Mouse (Mus musculus) layer of hippocampus, adult 2 months (tissue): ENCODE results near the gene Olfr1295. TPM values are rescaled to one million over a fixed set of nuclear protein-coding genes. Genes with fewer than 3 reads are reported as not detected.

ENCODE experiments used
- DNase-seq, 2 experiments: peaks; one replicate each; pipeline ENCODE4 v3.0.0; 2022; ENCODE audit warnings: low spot score in 2 of 2
- H3K27ac ChIP-seq: fragments of 200-600 bp; 2 replicates; pipeline ENCODE4 v1.8.1; 2022
- H3K4me3 ChIP-seq: fragments of 200-600 bp; 2 replicates; pipeline ENCODE4 v1.8.1; 2022; ENCODE audit warnings: mild to moderate bottlenecking
- CTCF ChIP-seq: fragments of 200-600 bp; conservative IDR thresholded peaks from 2 replicates; pipeline ENCODE4 v1.8.1; 2022; ENCODE audit warnings: antibody characterized with exemption, mild to moderate bottlenecking, moderate library complexity
- long read RNA-seq, 2 experiments: library from polyadenylated mRNA; stranded (forward); transcript quantifications; one replicate each; pipeline ENCODE4 v2.0.0; 2021; ENCODE audit warnings: borderline mapping rate in 2 of 2
- total RNA-seq, 2 experiments: library from RNA; stranded (reverse); gene quantifications; 2 replicates each; pipeline ENCODE4 v1.2.3; 2021

The Olfr1295 gene
- not detected for total RNA-seq
- long read RNA-seq, experiment 1: 0 reads
- long read RNA-seq, experiment 2: 0 reads

- Histone ChIP-seq H3K27ac (no peak within 1 kb of the TSS), H3K4me3 (no peak within 1 kb of the TSS)
- no peak for DNase-seq
- no peak for TF ChIP-seq CTCF
Measured at GRCm38 (mm10) chr2:111569581-111569980, at the start of gene Olfr1295. Olfr1295 (minus strand) TSS chr2:111569681.

GRCm38 (mm10) chr2:111540191-111540590 lies 29.3 kb downstream of the Olfr1295 start, which contains the start of gene Olfr1294:
Olfr1294 (minus strand) TSS chr2:111540291.
- TF ChIP-seq CTCF: no peak
- no peak for DNase-seq
- Histone ChIP-seq H3K27ac (no peak within 1 kb of the TSS), H3K4me3 (no peak within 1 kb of the TSS)

DNA sequence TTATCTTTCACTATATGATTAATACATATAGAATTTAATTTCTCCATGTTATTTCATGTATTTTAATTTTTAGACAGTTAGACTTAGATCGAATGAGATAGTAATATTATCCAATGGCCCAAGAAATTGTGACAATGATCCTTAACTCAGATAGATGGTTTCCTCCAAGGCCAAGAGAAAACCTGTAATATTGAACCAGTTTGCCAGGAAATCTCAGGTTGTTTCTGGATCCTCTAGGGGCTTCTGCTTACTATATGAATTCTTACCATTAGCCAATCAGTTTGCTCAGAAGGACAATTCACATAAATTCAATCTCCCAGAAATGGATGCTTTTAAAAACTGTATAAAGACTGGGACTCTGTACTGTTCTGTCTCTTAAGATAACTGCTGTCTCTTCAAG lies 44.6 kb downstream of the Olfr1295 start, which contains the start of gene Olfr1293-ps:
Olfr1293-ps (plus strand) TSS at position 301 of the 400 bp plus-strand sequence.
- Histone ChIP-seq H3K4me3 (no peak within 1 kb of the TSS), H3K27ac (no peak within 1 kb of the TSS)
- no peak for DNase-seq
- TF ChIP-seq CTCF: no peak

GRCm38 (mm10) chr2:111517451-111517850 lies 52.0 kb downstream of the Olfr1295 start:
- DNase-seq: no peak
- H3K4me3 ChIP-seq: no peak overlapping the region
- TF ChIP-seq CTCF: no peak

More at GRCm38 (mm10) chr2:111517451-111517850, 52.0 kb downstream of the Olfr1295 start:
- no peak overlapping the region for H3K27ac ChIP-seq

Other genes with a start within 250 kb of the Olfr1295 start
- not detected for gene Olfr1281, start 243.2 kb downstream of the Olfr1295 start, total RNA-seq
- gene Olfr1282, start 233.6 kb downstream of the Olfr1295 start, total RNA-seq: not detected
- gene Olfr1283, start 202.9 kb downstream of the Olfr1295 start, total RNA-seq: not detected
- gene Olfr1284, start 194.2 kb downstream of the Olfr1295 start, total RNA-seq: not detected
- gene Olfr1286, start 146.6 kb downstream of the Olfr1295 start, total RNA-seq: not detected
- not detected for gene Olfr1287, start 120.5 kb downstream of the Olfr1295 start, total RNA-seq
- gene Olfr1288, start 95.6 kb downstream of the Olfr1295 start, total RNA-seq: not detected
- gene Olfr1289, start 88.9 kb downstream of the Olfr1295 start, total RNA-seq: not detected
- gene Olfr1290, start 75.9 kb downstream of the Olfr1295 start, total RNA-seq: not detected
- not detected for gene Olfr1291-ps1, start 72.5 kb downstream of the Olfr1295 start, total RNA-seq
- gene Olfr1293-ps, start 44.5 kb downstream of the Olfr1295 start, total RNA-seq: not detected
- gene Olfr1294, start 29.4 kb downstream of the Olfr1295 start, total RNA-seq: not detected
- not detected for gene Olfr1297, start 56.8 kb upstream of the Olfr1295 start, total RNA-seq
- not detected for gene Olfr1298, start 79.5 kb upstream of the Olfr1295 start, total RNA-seq
- not detected for gene Olfr1299, start 91.7 kb upstream of the Olfr1295 start, total RNA-seq
- gene Olfr1301, start 181.3 kb upstream of the Olfr1295 start, total RNA-seq: not detected
- not detected for gene Olfr1302, start 207.7 kb upstream of the Olfr1295 start, total RNA-seq